Mouse (Mus musculus) erythroblast, embryonic 14.5 days (primary cell): ENCODE data around the gene Psg20. TPM values are rescaled to one million over a fixed set of nuclear protein-coding genes. Genes with fewer than 3 reads are reported as not detected.
"Not testable (repeated sequence)": the region's sequence is repeated elsewhere in the genome, so short reads cannot be mapped to it uniquely, and the experiment has no call there.

ENCODE experiments used
- H3K27me3 ChIP-seq: 2 replicates; pipeline ENCODE4 v1.6.1; 2012; ENCODE audit warnings: inconsistent platforms; ENCODE audit not compliant: control insufficient read depth
- H3K36me3 ChIP-seq: 2 replicates; pipeline ENCODE4 v1.6.1; 2012; ENCODE audit warnings: mild to moderate bottlenecking, inconsistent platforms; ENCODE audit not compliant: control insufficient read depth
- H3K4me1 ChIP-seq: 2 replicates; pipeline ENCODE4 v1.6.1; 2012; ENCODE audit warnings: inconsistent platforms; ENCODE audit not compliant: control insufficient read depth
- H3K4me3 ChIP-seq: replicated peaks from 2 replicates; pipeline ENCODE3; 2012; ENCODE audit warnings: moderate library complexity, mild to moderate bottlenecking, inconsistent platforms
- H3K9me3 ChIP-seq: 2 replicates; pipeline ENCODE4 v1.6.1; 2012; ENCODE audit warnings: low read length, inconsistent platforms, mixed read lengths; ENCODE audit not compliant: control insufficient read depth
- GATA1 ChIP-seq: IDR thresholded peaks from 2 replicates; pipeline ENCODE4 v1.6.1; 2012; ENCODE audit warnings: low read length, inconsistent platforms, mixed read lengths
- TAL1 ChIP-seq: IDR thresholded peaks from 3 replicates; pipeline ENCODE4 v1.6.1; 2012; ENCODE audit warnings: low read length, inconsistent platforms, mixed read lengths
- polyA plus RNA-seq: library from polyadenylated mRNA; stranded (reverse); fragments of >175 nt; gene quantifications from 2 replicates; pipeline ENCODE4 v1.2.3, GENCODE M21; 2012

Gene Psg20
- polyA plus RNA-seq, 1 experiment = not detected

DNA sequence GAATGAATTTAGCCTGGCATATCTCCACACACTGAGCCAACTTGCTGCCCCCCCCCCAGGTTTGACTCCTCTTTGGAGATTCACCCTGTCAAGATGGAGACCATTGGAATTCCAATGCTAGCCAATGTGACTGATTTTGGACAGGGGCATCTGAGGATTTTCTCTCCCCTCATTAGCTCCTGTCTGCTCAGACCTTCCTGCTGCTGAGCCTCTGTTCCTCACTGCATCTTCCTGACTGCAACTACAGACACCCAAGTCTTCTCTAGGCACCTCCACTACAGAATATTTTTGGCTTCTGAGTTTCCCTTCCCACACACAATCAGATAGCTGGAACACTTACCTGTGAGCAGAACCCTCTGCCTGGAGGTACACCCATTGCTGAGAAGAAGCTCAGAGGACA, 399 bp downstream of the Psg20 start:
- TF ChIP-seq GATA1 (no peak), TAL1 (no peak)
- Histone ChIP-seq H3K4me1 (no peaks in the 10 kb centered on the region), H3K9me3 (no peaks in the 10 kb centered on the region), H3K4me3 (no peak overlapping the region), H3K36me3 (no peaks in the 10 kb centered on the region), H3K27me3 (no peaks in the 10 kb centered on the region)

DNA sequence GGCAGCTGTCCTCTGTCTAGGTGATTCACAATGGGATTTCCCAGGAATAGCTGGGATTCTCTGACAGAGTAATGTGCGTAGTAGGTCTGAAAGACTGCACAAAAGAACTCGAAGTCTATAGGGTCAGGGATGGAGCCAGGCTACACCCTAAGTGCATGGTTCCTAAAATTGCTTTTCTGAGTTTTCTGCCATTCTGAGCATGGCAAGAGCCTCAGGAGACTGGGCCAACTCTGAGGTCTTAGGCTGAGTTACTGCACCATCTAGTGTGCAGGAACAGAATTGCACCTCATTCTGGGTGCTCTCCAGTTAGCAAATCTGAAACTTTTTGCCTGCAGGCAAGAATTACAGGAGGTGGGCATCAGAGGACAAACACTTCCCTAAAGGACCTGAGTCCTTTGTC, 6.2 kb downstream of the Psg20 start:
- Histone ChIP-seq H3K27me3 (no peaks in the 10 kb centered on the region), H3K4me3 (no peak overlapping the region), H3K9me3 (peaks cover 3% of the 10 kb centered on the region; the same call in 1 of the 2 replicates), H3K4me1 (no peaks in the 10 kb centered on the region), H3K36me3 (no peaks in the 10 kb centered on the region)
- TF ChIP-seq GATA1 (no peak), TAL1 (no peak)

GRCm38 (mm10) chr7:18656625-18657024, 29.4 kb downstream of the Psg20 start, which contains the start of gene Psg21:
TSS of gene Psg21 (minus strand) at chr7:18656725.
- H3K36me3 ChIP-seq, H3K9me3 ChIP-seq, H3K27me3 ChIP-seq, H3K4me3 ChIP-seq, H3K4me1 ChIP-seq: not testable (repeated sequence)

DNA sequence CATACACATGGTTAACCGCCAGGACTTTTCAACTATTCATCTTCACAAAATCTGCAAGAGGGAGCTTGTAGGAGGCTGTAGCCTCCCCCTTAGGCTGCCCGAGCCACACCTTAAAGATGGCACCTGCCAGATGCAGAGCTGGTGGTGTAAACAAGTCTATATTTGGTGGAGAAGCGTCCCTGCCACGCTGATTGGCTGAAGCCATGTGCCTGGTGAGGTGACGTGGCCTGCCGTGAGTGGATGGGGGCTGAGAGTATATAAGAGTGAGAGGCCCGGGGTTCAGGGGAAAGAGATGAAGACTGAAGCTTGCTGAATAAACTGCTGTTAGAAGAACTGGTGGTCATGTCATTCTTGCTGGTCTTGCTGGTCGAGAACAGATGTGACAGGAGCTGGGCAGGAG, 59.1 kb downstream of the Psg20 start:
- not testable (repeated sequence) for H3K4me1 ChIP-seq, H3K9me3 ChIP-seq, H3K4me3 ChIP-seq, H3K27me3 ChIP-seq, H3K36me3 ChIP-seq

Other genes with a start within 250 kb of the Psg20 start
- gene Psg26, start 202.0 kb downstream of the Psg20 start, polyA plus RNA-seq = not detected in 2 replicates
- not detected in 2 replicates for gene Psg25, start 153.9 kb downstream of the Psg20 start, polyA plus RNA-seq
- not detected in 2 replicates for gene Psg27, start 118.9 kb downstream of the Psg20 start, polyA plus RNA-seq
- gene Psg23, start 69.7 kb downstream of the Psg20 start, polyA plus RNA-seq = not detected in 2 replicates
- not detected in 2 replicates for gene Psg21, start 29.5 kb downstream of the Psg20 start, polyA plus RNA-seq
- not detected in 2 replicates for gene Psg22, start 31.9 kb upstream of the Psg20 start, polyA plus RNA-seq
- gene Psg19, start 112.3 kb upstream of the Psg20 start, polyA plus RNA-seq = not detected in 2 replicates
- 0.02 TPM in 1 of 2 replicates, not detected in the other for gene Psg17, start 135.4 kb upstream of the Psg20 start, polyA plus RNA-seq
- not detected in 2 replicates for gene Mill2, start 153.8 kb upstream of the Psg20 start, polyA plus RNA-seq
- gene Pglyrp1, start 185.1 kb upstream of the Psg20 start, polyA plus RNA-seq = 0.11 and 0.16 TPM in 2 replicates
- gene Ccdc61, start 224.2 kb upstream of the Psg20 start, polyA plus RNA-seq = 3.1 and 4.5 TPM in 2 replicates
- not detected in 2 replicates for gene Nova2, start 239.7 kb upstream of the Psg20 start, polyA plus RNA-seq